8 mouse cellular contexts compared by ENCODE assay signal in genomic region chr17:31565141-31566056, GRCm38 (mm10). TPM values are rescaled to one million over a fixed set of nuclear protein-coding genes. Genes with fewer than 3 reads are reported as not detected.
DNase-seq lines count a peak whose midpoint lies in the region; ATAC-seq and TF ChIP-seq lines count a peak whose summit lies in the region.

No protein-coding gene starts in this region.

- peak; percentile 46 for ATAC-seq in intestine, embryonic 14.5 days (replicated peaks; ENCODE audit: low FRiP score, low TSS enrichment, low read depth)
- ATAC-seq in limb, embryonic 12.5 days (ENCODE audit: insufficient number of reproducible peaks, insufficient read depth, low FRiP score, low TSS enrichment, low read depth) = peak; percentile 13
- peak; percentile 52 for ATAC-seq in midbrain, embryonic 14.5 days (ENCODE audit: low FRiP score, low TSS enrichment)
- ATAC-seq in megakaryocyte progenitor cell, adult 5-6 weeks (replicated peaks; ENCODE audit: poor library complexity) = no peak

- H3K4me3 ChIP-seq in cerebellum, adult 2 months (replicated peaks; ENCODE audit: insufficient read depth, low read depth, low read length) = peak overlapping the region; percentile 68
- peak overlapping the region; percentile 77 for H3K4me3 ChIP-seq in intestine, embryonic 14.5 days (ENCODE audit: low read depth, low read length)
- peak overlapping the region; percentile 78 for H3K4me3 ChIP-seq in limb, embryonic 12.5 days (replicated peaks)
- H3K4me3 ChIP-seq in midbrain, embryonic 14.5 days (replicated peaks; ENCODE audit: low read depth, low read length) = peak overlapping the region; percentile 81

- TF ChIP-seq CTCF in cerebellum, adult 2 months (IDR thresholded peaks at IDR 0.05; ENCODE audit: borderline replicate concordance, insufficient read depth, low read depth, low read length) = no peak

- peak overlapping the region; percentile 63 for H3K27ac ChIP-seq in cerebellum, adult 2 months (ENCODE audit: insufficient read depth, low read length)
- H3K27ac ChIP-seq in intestine, embryonic 14.5 days (ENCODE audit: low read depth) = peak overlapping the region; percentile 93
- peak overlapping the region; percentile 96 for H3K27ac ChIP-seq in limb, embryonic 12.5 days
- peak overlapping the region; percentile 97 for H3K27ac ChIP-seq in midbrain, embryonic 14.5 days (replicated peaks; ENCODE audit: low read depth, low read length)

- peak overlapping the region; percentile 72 for H3K4me2 ChIP-seq in intestine, embryonic 14.5 days (ENCODE audit: low read length)
- H3K4me2 ChIP-seq in limb, embryonic 12.5 days = peak overlapping the region; percentile 87
- peak overlapping the region; percentile 85 for H3K4me2 ChIP-seq in midbrain, embryonic 14.5 days (ENCODE audit: low read length)

- no peaks in the 10 kb centered on the region for H3K36me3 ChIP-seq in intestine, embryonic 14.5 days (ENCODE audit: control insufficient read depth, insufficient read depth, low read length)
- peaks cover 6% of the 10 kb centered on the region; the same call in 1 of the 2 replicates for H3K36me3 ChIP-seq in limb, embryonic 12.5 days
- H3K36me3 ChIP-seq in midbrain, embryonic 14.5 days (ENCODE audit: control insufficient read depth, insufficient read depth, low read length) = peaks cover 2% of the 10 kb centered on the region; the same call in 1 of the 2 replicates

- 0 out of 2 replicates have a peak, but pooled peaks have one; percentile 18 for TF ChIP-seq POLR2A in cerebellum, adult 2 months (IDR thresholded peaks at IDR 0.05; ENCODE audit: borderline replicate concordance, insufficient read depth, low read length)

- H3K9ac ChIP-seq in intestine, embryonic 14.5 days (ENCODE audit: low read length) = peak overlapping the region; percentile 93
- H3K9ac ChIP-seq in limb, embryonic 12.5 days (replicated peaks) = peak overlapping the region; percentile 85
- H3K9ac ChIP-seq in midbrain, embryonic 14.5 days (replicated peaks; ENCODE audit: low read length) = peak overlapping the region; percentile 88

- H3K9me3 ChIP-seq in intestine, embryonic 14.5 days (ENCODE audit: control insufficient read depth, low read length) = no peaks in the 10 kb centered on the region
- no peaks in the 10 kb centered on the region for H3K9me3 ChIP-seq in limb, embryonic 12.5 days
- no peaks in the 10 kb centered on the region for H3K9me3 ChIP-seq in midbrain, embryonic 14.5 days (ENCODE audit: control insufficient read depth, low read length)

- H3K27me3 ChIP-seq in cerebellum, adult 2 months (ENCODE audit: control insufficient read depth, insufficient read depth, low read length) = no peaks in the 10 kb centered on the region
- no peaks in the 10 kb centered on the region for H3K27me3 ChIP-seq in intestine, embryonic 14.5 days (replicated peaks; ENCODE audit: control insufficient read depth, insufficient read depth, low read length)
- no peaks in the 10 kb centered on the region for H3K27me3 ChIP-seq in limb, embryonic 12.5 days
- H3K27me3 ChIP-seq in midbrain, embryonic 14.5 days (ENCODE audit: control insufficient read depth, insufficient read depth, low read length) = no peaks in the 10 kb centered on the region

- 1% methylated on average over 85 of the region's 88 CpGs for WGBS in cerebellum, adult 2 months
- WGBS in intestine, embryonic 14.5 days = under 1% methylated on average over 83 of the region's 88 CpGs
- under 1% methylated on average over 84 of the region's 88 CpGs for WGBS in limb, embryonic 12.5 days
- under 1% methylated on average over 69 of the region's 88 CpGs for WGBS in midbrain, embryonic 14.5 days

- peaks cover 17% of the 10 kb centered on the region for H3K4me1 ChIP-seq in cerebellum, adult 2 months (ENCODE audit: control insufficient read depth, insufficient read depth, low read length)
- H3K4me1 ChIP-seq in intestine, embryonic 14.5 days (replicated peaks; ENCODE audit: control insufficient read depth, insufficient read depth, low read length) = peaks cover 27% of the 10 kb centered on the region
- peaks cover 30% of the 10 kb centered on the region for H3K4me1 ChIP-seq in limb, embryonic 12.5 days (replicated peaks)
- peaks cover 42% of the 10 kb centered on the region for H3K4me1 ChIP-seq in midbrain, embryonic 14.5 days (ENCODE audit: control insufficient read depth, insufficient read depth, low read length)

- peak; percentile 60 for DNase-seq in R1 (ENCODE audit: low read depth, low spot score)
- DNase-seq in cerebellum, adult 2 months = peak; percentile 68 to 73
- peak; percentile 40 for DNase-seq in gastrocnemius, adult 18-20 months (ENCODE audit: low spot score)
- DNase-seq in intestine, embryonic 14.5 days (ENCODE audit: low spot score) = peak; percentile 83
- DNase-seq in midbrain, embryonic 14.5 days = peak; percentile 91
- peak; percentile 74 to 82 for DNase-seq in spleen, postnatal 10 days (ENCODE audit: low spot score in 2 of 2)

RNA-seq across cellular contexts. Expression of gene Pknox1, which starts 0.9 kb away (rescaled TPM):
- 23.2 TPM in 2 replicates for polyA plus RNA-seq in cerebellum, adult 2 months (2012; rRNA removed)
- total RNA-seq in gastrocnemius, adult 18-20 months (2021) = 10 to 100 TPM in 1 of 2 experiments, 1 to 10 TPM in 1; 5.8 to 11.4 TPM
- polyA plus RNA-seq in intestine, embryonic 14.5 days (2014; fragmentation: Nextera tagmentation; extraction: Ambion mirVana) = 39.4 and 43.5 TPM in 2 replicates
- polyA plus RNA-seq in limb, embryonic 12.5 days (2016; fragmentation: Nextera tagmentation; extraction: Ambion mirVana) = 35.4 and 39.3 TPM in 2 replicates
- polyA plus RNA-seq in midbrain, embryonic 14.5 days (2014; fragmentation: Nextera tagmentation; extraction: Ambion mirVana) = 21.1 and 26.0 TPM in 2 replicates
- 15.0 and 18.9 TPM in 2 replicates for total RNA-seq in megakaryocyte progenitor cell, adult 5-6 weeks (2015)
- total RNA-seq in megakaryocyte progenitor cell, adult 5-6 weeks (2017) = 19.8 and 21.2 TPM in 2 replicates

RNA-seq across cellular contexts. Expression of gene Ndufv3, which starts 45.5 kb away (rescaled TPM):
- polyA plus RNA-seq in cerebellum, adult 2 months (2012; rRNA removed) = 421 and 446 TPM in 2 replicates
- 100 to 1,000 TPM; 469 to 480 TPM for total RNA-seq in gastrocnemius, adult 18-20 months (2021)
- 386 and 427 TPM in 2 replicates for polyA plus RNA-seq in intestine, embryonic 14.5 days (2014; fragmentation: Nextera tagmentation; extraction: Ambion mirVana)
- 241 and 250 TPM in 2 replicates for polyA plus RNA-seq in limb, embryonic 12.5 days (2016; fragmentation: Nextera tagmentation; extraction: Ambion mirVana)
- polyA plus RNA-seq in midbrain, embryonic 14.5 days (2014; fragmentation: Nextera tagmentation; extraction: Ambion mirVana) = 419 and 525 TPM in 2 replicates
- total RNA-seq in megakaryocyte progenitor cell, adult 5-6 weeks (2015) = 120 and 129 TPM in 2 replicates
- total RNA-seq in megakaryocyte progenitor cell, adult 5-6 weeks (2017) = 209 and 291 TPM in 2 replicates

RNA-seq across cellular contexts. Expression of gene Wdr4, which starts 45.6 kb away (rescaled TPM):
- polyA plus RNA-seq in cerebellum, adult 2 months (2012; rRNA removed) = 25.1 and 25.4 TPM in 2 replicates
- 1 to 10 TPM; 4.6 to 7.5 TPM for total RNA-seq in gastrocnemius, adult 18-20 months (2021)
- 49.1 and 53.1 TPM in 2 replicates for polyA plus RNA-seq in intestine, embryonic 14.5 days (2014; fragmentation: Nextera tagmentation; extraction: Ambion mirVana)
- polyA plus RNA-seq in limb, embryonic 12.5 days (2016; fragmentation: Nextera tagmentation; extraction: Ambion mirVana) = 42.0 and 43.6 TPM in 2 replicates
- polyA plus RNA-seq in midbrain, embryonic 14.5 days (2014; fragmentation: Nextera tagmentation; extraction: Ambion mirVana) = 32.2 and 40.3 TPM in 2 replicates
- total RNA-seq in megakaryocyte progenitor cell, adult 5-6 weeks (2015) = 8.8 and 9.3 TPM in 2 replicates
- total RNA-seq in megakaryocyte progenitor cell, adult 5-6 weeks (2017) = 20.5 and 21.9 TPM in 2 replicates

Comparison
In these comparisons a context has a peak if more than half of its experiments do, and no peak if none do; other contexts are left out.
1. DNase-seq: peak in every context shown above with its lines; median percentile 91 in midbrain, embryonic 14.5 days; 83 in intestine, embryonic 14.5 days; 78 in spleen, postnatal 10 days; 70 in cerebellum, adult 2 months; 60 in R1; 40 in gastrocnemius, adult 18-20 months.